Mouse (Mus musculus) cortical plate, adult 2 months (tissue): Measurements from ENCODE around the gene Dner. TPM values are rescaled to one million over a fixed set of nuclear protein-coding genes. Genes with fewer than 3 reads are reported as not detected.

Source experiments
- H3K27ac ChIP-seq: fragments of 200-500 bp; 2 replicates; pipeline ENCODE4 v1.5.1; 2012; ENCODE audit warnings: low read length, control low read depth, inconsistent platforms; ENCODE audit not compliant: insufficient read depth
- H3K4me1 ChIP-seq: fragments of 200-500 bp; 2 replicates; pipeline ENCODE4 v1.6.1; 2011; ENCODE audit warnings: low read length; ENCODE audit not compliant: control insufficient read depth, insufficient read depth
- H3K4me3 ChIP-seq: fragments of 200-500 bp; 2 replicates; pipeline ENCODE4 v1.5.1; 2011; ENCODE audit warnings: mild to moderate bottlenecking, low read length, control low read depth; ENCODE audit not compliant: insufficient read depth
- CTCF ChIP-seq: fragments of 200-500 bp; IDR thresholded peaks from 2 replicates; pipeline ENCODE4 v1.5.1; 2011; ENCODE audit warnings: mild to moderate bottlenecking, control low read depth, low read length; ENCODE audit not compliant: insufficient read depth; ENCODE audit errors: extremely low read depth
- POLR2A ChIP-seq: fragments of 200-500 bp; IDR thresholded peaks from 2 replicates; pipeline ENCODE4 v1.6.1; 2011; ENCODE audit warnings: mild to moderate bottlenecking, low read length, control low read depth; ENCODE audit not compliant: insufficient read depth; ENCODE audit errors: extremely low read depth
- polyA plus RNA-seq: library from polyadenylated mRNA; depleted of rRNA; stranded (reverse); fragments of >200 nt; gene quantifications from 2 replicates; pipeline ENCODE4 v1.2.3, GENCODE M21; 2012

Gene Dner
- polyA plus RNA-seq, 1 experiment = 75.0 TPM

DNA sequence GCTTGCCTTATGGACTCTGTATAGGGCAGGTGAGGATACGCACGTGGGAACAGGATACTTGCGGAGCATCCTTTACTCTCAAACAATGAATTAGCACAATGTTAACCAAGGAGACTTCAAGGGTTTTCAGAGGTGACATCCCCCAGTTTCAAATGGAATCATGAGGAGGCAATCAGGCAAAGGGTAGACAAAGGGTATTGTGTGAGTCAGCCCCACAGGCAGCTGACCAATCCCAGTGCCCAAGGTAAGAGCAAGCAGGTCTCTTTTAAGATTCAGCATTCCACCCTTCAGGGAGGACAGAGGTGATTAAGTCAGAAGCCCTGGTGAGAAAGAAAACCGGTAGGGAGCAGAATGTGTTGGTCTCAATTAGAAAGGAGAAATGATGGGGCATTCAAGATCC, 55.6 kb downstream of the Dner start:
- no peak for TF ChIP-seq POLR2A
- TF ChIP-seq CTCF = no peak
- Histone ChIP-seq H3K4me3 (no peak overlapping the region), H3K4me1 (no peaks in the 10 kb centered on the region; the same call in 1 of the 2 replicates), H3K27ac (no peak overlapping the region)

DNA sequence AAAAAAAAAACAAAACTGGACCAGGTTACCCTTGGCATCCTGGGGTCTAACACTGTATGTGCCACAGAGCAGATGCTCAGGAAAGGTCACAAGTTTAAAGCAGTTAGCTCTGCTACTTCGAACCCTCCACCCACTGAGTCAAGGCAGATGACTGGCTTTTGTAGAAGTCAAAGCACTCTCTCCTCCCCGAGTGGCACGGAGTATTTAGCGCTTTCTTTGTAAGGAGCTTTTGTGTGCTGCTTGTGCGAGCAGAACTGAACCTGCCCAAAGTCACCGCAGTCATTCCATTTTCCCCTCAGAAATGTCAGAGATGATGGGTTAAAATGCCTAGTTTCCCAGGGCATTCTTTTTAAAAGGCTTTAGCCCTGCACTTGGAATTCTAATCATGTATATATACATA, 59.1 kb downstream of the Dner start:
- Histone ChIP-seq H3K4me3 (no peak overlapping the region), H3K4me1 (no peaks in the 10 kb centered on the region; the same call in 1 of the 2 replicates), H3K27ac (no peak overlapping the region)
- TF ChIP-seq POLR2A (no peak), CTCF (no peak)

DNA sequence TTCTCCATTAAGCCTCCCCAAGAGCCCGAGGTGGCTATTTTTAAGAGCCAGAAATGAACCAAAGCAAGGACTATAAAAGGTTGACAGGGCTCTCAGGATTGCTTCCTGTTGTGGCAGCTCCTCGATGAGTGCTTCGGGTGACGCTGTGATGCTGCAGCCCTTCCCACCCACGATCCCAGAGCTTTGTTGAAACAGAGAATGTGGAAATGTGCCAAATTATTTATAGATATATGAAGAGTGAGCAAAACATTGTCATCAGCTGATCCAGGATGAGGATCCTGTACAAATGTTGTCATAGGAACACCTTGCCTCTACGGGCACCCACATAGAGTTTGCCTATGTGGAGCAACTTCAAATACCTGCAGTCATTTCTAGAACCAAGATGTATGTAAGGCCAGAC, 67.8 kb downstream of the Dner start:
- peaks cover 2% of the 10 kb centered on the region; the same call in 1 of the 2 replicates for H3K4me1 ChIP-seq
- H3K27ac ChIP-seq = no peak overlapping the region
- no peak overlapping the region for H3K4me3 ChIP-seq
- TF ChIP-seq POLR2A = no peak
- TF ChIP-seq CTCF = no peak

DNA sequence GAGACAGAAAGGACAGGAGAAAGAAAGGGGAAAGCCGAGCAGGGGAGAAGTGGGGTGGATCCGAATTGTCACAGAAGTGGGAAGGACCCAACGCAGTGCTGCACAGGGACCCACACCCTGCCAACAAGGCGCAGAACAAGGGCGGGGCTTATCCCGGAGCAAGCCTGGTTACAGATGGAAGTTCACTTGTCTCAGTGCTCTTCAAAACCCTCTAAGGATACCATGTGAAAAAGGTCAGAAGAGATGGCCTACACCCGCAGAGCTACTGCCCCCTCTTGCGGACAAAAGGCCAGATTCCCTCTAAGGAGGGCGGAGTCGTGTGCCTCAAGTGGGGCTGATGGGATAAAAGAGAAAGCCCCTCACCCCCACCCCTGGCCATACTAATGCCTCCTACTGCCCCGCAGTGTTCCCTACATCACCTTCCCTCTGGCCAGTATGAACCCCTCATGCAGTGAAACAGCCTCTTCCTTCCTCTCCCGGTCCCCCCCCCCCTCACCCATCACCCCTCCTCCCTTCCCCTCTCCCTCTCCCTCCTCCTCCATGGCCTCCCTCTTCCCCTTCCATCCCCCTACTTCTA, 73.0 kb downstream of the Dner start:
- TF ChIP-seq POLR2A (no peak), CTCF (no peak)
- H3K4me1 ChIP-seq = peaks cover 10% of the 10 kb centered on the region
- H3K27ac ChIP-seq = no peak overlapping the region
- no peak overlapping the region for H3K4me3 ChIP-seq

DNA sequence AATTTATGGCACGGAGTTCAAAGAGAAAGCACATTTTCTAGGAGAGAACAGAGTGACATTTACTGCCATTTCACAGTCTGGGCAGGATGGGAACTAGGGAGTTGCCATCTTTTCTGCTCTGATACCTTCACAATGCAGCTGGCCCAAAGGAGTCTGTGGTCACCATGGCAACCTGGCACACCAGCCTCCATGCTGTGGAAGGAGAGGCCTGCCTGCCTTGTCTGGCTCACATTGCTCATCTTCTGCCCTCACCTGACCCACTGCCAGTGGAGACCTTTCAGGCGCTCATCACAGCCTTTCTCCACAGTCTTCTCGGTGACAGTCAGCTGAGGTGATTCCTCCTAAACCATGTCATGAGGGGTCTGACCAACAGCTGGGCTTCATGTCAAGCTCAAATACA, 74.7 kb downstream of the Dner start:
- Histone ChIP-seq H3K27ac (no peak overlapping the region), H3K4me3 (no peak overlapping the region), H3K4me1 (peaks cover 9% of the 10 kb centered on the region)
- TF ChIP-seq POLR2A (no peak), CTCF (no peak)

DNA sequence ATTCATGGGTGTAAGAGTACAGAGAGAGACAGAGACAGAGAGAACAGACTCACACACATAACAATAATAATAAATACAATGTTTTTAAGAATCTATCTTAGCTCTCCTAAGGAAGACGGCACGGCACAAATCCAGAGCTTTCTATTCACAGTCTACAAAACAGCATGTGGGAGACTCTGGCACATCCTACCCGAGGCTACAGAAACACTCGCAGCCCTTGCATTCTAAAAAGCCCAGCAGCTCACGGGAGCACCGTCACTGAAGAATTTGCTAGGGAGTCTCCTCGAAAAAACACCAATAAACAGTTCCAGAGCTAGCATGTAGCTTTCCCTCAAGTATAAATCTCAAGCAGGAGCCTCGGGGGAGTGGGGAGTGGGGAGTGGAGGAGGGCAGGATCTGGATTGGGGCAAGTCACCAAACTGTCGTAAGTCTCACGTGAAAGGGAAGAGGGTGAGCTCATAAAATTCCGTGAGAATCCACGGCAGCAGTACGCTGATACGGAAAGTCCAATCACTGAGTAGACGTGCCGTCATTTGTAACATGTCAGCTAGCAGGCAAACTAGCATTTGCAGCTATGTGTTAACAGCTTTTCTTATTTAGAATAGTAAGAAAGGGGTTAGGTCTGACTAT, 76.8 kb downstream of the Dner start:
- TF ChIP-seq POLR2A (no peak), CTCF (no peak)
- peaks cover 9% of the 10 kb centered on the region for H3K4me1 ChIP-seq
- peak overlapping the region; percentile 17; the same call in 1 of the 2 replicates for H3K4me3 ChIP-seq
- no peak overlapping the region for H3K27ac ChIP-seq

DNA sequence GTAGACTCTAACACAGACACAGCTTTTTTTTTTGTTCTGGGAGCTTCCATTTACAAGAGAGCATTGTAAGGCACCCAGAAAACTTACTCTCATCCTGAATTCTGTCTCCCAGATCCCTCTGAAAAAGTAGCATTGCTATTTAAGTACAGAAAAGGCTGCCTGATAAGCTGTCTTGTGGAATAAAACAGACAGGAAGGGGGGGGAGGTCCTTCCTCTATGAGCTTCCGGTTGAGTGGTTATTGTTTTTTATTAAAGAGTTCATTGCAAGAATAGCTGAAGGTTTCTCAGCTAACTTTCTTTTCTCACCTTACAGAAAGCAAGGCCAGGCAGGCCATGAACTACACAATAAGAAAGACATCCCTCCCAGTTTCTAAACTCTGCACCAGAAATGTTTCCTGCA, 77.9 kb downstream of the Dner start:
- Histone ChIP-seq H3K4me1 (peaks cover 9% of the 10 kb centered on the region), H3K4me3 (no peak overlapping the region), H3K27ac (no peak overlapping the region)
- no peak for TF ChIP-seq POLR2A
- no peak for TF ChIP-seq CTCF

DNA sequence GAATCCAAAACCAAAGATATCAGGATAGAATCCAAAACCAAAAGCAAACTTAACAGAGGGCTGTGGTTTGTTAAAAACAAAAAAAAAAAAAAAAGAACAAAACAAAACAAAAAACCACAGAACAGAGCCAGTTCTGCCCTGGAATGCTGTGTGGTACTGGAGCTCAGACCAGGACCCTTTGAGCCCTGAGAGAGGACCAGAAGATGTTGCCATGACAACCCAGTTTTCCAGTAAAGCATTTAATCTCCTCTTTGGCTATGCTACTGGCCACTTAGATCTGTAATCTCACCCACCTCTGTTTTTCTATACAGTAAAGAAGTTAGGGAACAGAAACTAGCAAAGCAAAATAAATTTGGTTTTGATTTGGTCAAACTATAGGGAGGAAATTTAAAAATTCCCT, 79.9 kb downstream of the Dner start:
- TF ChIP-seq CTCF (no peak), POLR2A (no peak)
- Histone ChIP-seq H3K27ac (no peak overlapping the region), H3K4me1 (peaks cover 5% of the 10 kb centered on the region), H3K4me3 (no peak overlapping the region)

DNA sequence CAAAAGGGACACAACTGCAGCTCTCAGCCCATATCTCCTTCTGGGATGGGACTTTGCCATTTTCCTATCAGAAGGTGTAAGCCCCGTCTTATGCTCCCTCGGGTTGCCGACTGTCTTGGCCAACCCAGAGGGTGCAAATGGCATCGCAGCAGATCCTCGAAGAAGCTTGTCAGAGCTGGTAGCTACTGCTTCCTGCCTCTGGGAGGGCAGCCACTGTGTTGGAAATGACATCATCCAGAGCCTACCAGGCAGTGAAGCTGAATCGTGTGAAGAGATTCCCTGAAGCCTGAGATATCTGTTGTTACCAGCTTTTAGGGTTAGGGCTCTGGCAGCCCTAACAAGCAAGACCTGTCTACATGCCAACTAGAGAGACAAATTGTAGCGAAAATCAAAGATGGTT, 81.4 kb downstream of the Dner start:
- TF ChIP-seq POLR2A = no peak
- TF ChIP-seq CTCF = no peak

DNA sequence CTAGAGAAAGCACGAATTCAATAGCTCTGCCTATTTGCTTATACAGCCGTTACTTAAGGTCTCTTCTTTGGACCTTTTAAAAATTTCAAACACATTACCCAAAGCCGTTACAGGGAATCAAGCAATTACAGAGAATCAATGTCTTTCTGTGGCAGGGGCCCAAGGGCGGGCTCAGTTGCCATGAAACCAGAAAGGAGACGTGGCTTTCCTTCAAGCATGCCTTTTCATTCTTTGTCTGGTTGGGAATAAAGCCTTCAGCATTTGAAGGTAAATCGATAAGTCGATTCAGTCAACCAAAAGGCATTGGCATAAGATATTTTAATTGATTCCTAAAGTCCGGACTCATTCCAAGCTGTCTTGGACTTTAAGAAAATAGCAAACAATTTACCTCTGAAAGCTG, 82.9 kb downstream of the Dner start:
- no peak overlapping the region for H3K27ac ChIP-seq
- TF ChIP-seq CTCF = no peak
- TF ChIP-seq POLR2A = no peak

More for the DNA sequence above, 81.4 kb downstream of the Dner start:
- Histone ChIP-seq H3K4me3 (no peak overlapping the region), H3K27ac (no peak overlapping the region), H3K4me1 (peaks cover 2% of the 10 kb centered on the region)

More for the DNA sequence above, 82.9 kb downstream of the Dner start:
- Histone ChIP-seq H3K4me3 (no peak overlapping the region), H3K4me1 (no peaks in the 10 kb centered on the region)
